In the genomic region with DNA sequence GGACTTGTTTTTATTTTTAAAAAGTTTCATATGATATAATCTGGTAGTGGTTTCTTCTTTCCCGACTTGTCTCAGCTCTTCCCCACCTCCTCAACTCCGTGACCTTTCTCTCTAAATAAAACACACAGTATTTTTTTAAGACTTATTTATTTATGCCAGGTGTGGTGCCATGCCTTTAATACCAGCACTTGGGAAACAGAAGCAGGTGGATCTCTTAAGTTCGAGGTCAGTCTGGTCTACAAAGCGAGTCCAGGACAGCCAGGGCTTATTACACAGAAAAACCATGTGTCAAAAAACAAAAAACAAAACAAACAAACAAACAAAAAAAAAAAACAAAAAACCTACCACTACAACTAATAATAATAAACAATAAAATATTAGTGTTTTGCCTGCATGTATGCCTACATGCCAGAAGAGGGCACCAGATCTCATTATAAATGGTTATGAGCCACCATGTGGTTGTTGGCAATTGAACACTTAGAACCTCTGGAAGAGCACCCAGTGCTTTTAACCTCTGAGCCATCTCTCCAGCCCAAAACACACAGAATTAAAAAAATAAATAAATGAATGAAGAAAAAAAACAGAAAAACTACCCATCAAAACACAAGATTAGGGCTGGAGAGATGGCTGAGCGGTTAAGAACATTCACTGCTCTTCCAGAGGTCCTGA, we compare ENCODE assay signal across 8 mouse cellular contexts. TPM values are rescaled to one million over a fixed set of nuclear protein-coding genes. Genes with fewer than 3 reads are reported as not detected.
DNase-seq lines count a peak whose midpoint lies in the region; ATAC-seq lines count a peak whose summit lies in the region.

No protein-coding gene starts in this region.

- no peaks in the 10 kb centered on the region for H3K9me3 ChIP-seq in hindbrain, embryonic 14.5 days (ENCODE audit: control insufficient read depth, low read length)
- no peaks in the 10 kb centered on the region for H3K9me3 ChIP-seq in hindbrain, embryonic 12.5 days (replicated peaks)

- H3K9ac ChIP-seq in hindbrain, embryonic 14.5 days, result no peak overlapping the region
- H3K9ac ChIP-seq in hindbrain, embryonic 12.5 days, result no peak overlapping the region

- 80% methylated on average over 5 of the region's 5 CpGs for WGBS in hindbrain, embryonic 14.5 days
- 69% methylated on average over 5 of the region's 5 CpGs for WGBS in hindbrain, embryonic 12.5 days

- H3K36me3 ChIP-seq in hindbrain, embryonic 14.5 days (replicated peaks; ENCODE audit: control insufficient read depth, insufficient read depth), result peaks cover 17% of the 10 kb centered on the region
- H3K36me3 ChIP-seq in hindbrain, embryonic 12.5 days, result peaks cover 16% of the 10 kb centered on the region

- peak; percentile 62 for DNase-seq in hindbrain, embryonic 14.5 days (ENCODE audit: low spot score)
- peak; percentile 77 for DNase-seq in CD4-positive, CD25-positive, alpha-beta regulatory T cell, adult 2 months (ENCODE audit: low read depth, low spot score)
- DNase-seq in lung, postnatal 14 days, result peak; percentile 27
- no peak for DNase-seq in layer of hippocampus, adult 18-20 months (ENCODE audit: low spot score in 2 of 2)
- no peak for DNase-seq in adrenal gland, postnatal 25 days
- no peak for DNase-seq in left cerebral cortex, postnatal 14 days (ENCODE audit: low spot score in 2 of 2)

- H3K4me1 ChIP-seq in hindbrain, embryonic 14.5 days (replicated peaks; ENCODE audit: control insufficient read depth, insufficient read depth, low read length), result peaks cover 17% of the 10 kb centered on the region; the same call in 1 of the 2 replicates
- H3K4me1 ChIP-seq in hindbrain, embryonic 12.5 days, result peaks cover 12% of the 10 kb centered on the region

- no peak overlapping the region for H3K4me2 ChIP-seq in hindbrain, embryonic 14.5 days (replicated peaks)
- no peak overlapping the region for H3K4me2 ChIP-seq in hindbrain, embryonic 12.5 days (replicated peaks)

- H3K27me3 ChIP-seq in hindbrain, embryonic 14.5 days (ENCODE audit: control insufficient read depth, insufficient read depth, low read length), result no peaks in the 10 kb centered on the region
- H3K27me3 ChIP-seq in hindbrain, embryonic 12.5 days, result no peaks in the 10 kb centered on the region

- no peak overlapping the region for H3K27ac ChIP-seq in hindbrain, embryonic 14.5 days
- H3K27ac ChIP-seq in hindbrain, embryonic 12.5 days, result no peak overlapping the region

- no peak overlapping the region for H3K4me3 ChIP-seq in hindbrain, embryonic 14.5 days (replicated peaks; ENCODE audit: low read length)
- no peak overlapping the region for H3K4me3 ChIP-seq in hindbrain, embryonic 12.5 days

- ATAC-seq in hindbrain, embryonic 14.5 days (ENCODE audit: low FRiP score), result no peak
- no peak for ATAC-seq in hindbrain, embryonic 12.5 days (ENCODE audit: low FRiP score)
- peak; percentile 40 for ATAC-seq in activated CD4-positive, CD25-positive, alpha-beta regulatory T cell, adult 4 months

- intact Hi-C loops in left cerebral cortex, postnatal 14 days (cut with DNase I), result loop anchor here (5.0 kb wide), 1 partner anchor 118 kb away; no protein-coding TSS in a partner anchor

RNA-seq across cellular contexts. Expression of a gene that starts 1.4 kb away (rescaled TPM):
- polyA plus RNA-seq in hindbrain, embryonic 14.5 days (2014; fragmentation: Nextera tagmentation; extraction: Ambion mirVana), result 11.8 and 12.2 TPM in 2 replicates
- polyA plus RNA-seq in hindbrain, embryonic 12.5 days (2016; fragmentation: Nextera tagmentation; extraction: Ambion mirVana), result 21.9 and 23.6 TPM in 2 replicates
- 1 to 10 TPM; 4.5 to 8.5 TPM for polyA plus RNA-seq in activated CD4-positive, CD25-positive, alpha-beta regulatory T cell, adult 4 months (2017; shearing (Covaris generic))
- 10 to 100 TPM; 11.4 to 13.0 TPM for total RNA-seq in layer of hippocampus, adult 18-20 months (2021)
- 15.8 and 18.8 TPM in 2 replicates for total RNA-seq in adrenal gland, postnatal 25 days (2021)
- total RNA-seq in left cerebral cortex, postnatal 14 days (2021), result 10 to 100 TPM; 10.6 to 11.8 TPM

RNA-seq across cellular contexts. Expression of a gene that starts 20.6 kb away (rescaled TPM):
- polyA plus RNA-seq in hindbrain, embryonic 14.5 days (2014; fragmentation: Nextera tagmentation; extraction: Ambion mirVana), result 70.6 and 80.0 TPM in 2 replicates
- 68.4 and 74.9 TPM in 2 replicates for polyA plus RNA-seq in hindbrain, embryonic 12.5 days (2016; fragmentation: Nextera tagmentation; extraction: Ambion mirVana)
- polyA plus RNA-seq in activated CD4-positive, CD25-positive, alpha-beta regulatory T cell, adult 4 months (2017; shearing (Covaris generic)), result 10 to 100 TPM; 86.2 to 94.2 TPM
- 100 to 1,000 TPM; 103 to 109 TPM for total RNA-seq in layer of hippocampus, adult 18-20 months (2021)
- 38.0 and 38.6 TPM in 2 replicates for total RNA-seq in adrenal gland, postnatal 25 days (2021)
- total RNA-seq in left cerebral cortex, postnatal 14 days (2021), result 10 to 100 TPM; 97.6 to 98.3 TPM

Comparison
In these comparisons a context has a peak if more than half of its experiments do, and no peak if none do; other contexts are left out.
1. DNase-seq: peak in hindbrain, embryonic 14.5 days (single experiment), CD4-positive, CD25-positive, alpha-beta regulatory T cell, adult 2 months (single experiment) and lung, postnatal 14 days (single experiment); none in layer of hippocampus, adult 18-20 months (0 of 2), adrenal gland, postnatal 25 days (single experiment) and left cerebral cortex, postnatal 14 days (0 of 2).